Mouse (Mus musculus): ENCODE data around the gene Evx1. TPM values are rescaled to one million over a fixed set of nuclear protein-coding genes. Genes with fewer than 3 reads are reported as not detected.
A peak's percentile ranks its signal among the peaks of the same experiment; 100 is the strongest.
"Not testable (repeated sequence)": the region's sequence is repeated elsewhere in the genome, so short reads cannot be mapped to it uniquely, and the experiment has no call there.

The Evx1 gene
- polyA plus RNA-seq, 1 experiment from 2014 or later, result 1.9 TPM

DNA sequence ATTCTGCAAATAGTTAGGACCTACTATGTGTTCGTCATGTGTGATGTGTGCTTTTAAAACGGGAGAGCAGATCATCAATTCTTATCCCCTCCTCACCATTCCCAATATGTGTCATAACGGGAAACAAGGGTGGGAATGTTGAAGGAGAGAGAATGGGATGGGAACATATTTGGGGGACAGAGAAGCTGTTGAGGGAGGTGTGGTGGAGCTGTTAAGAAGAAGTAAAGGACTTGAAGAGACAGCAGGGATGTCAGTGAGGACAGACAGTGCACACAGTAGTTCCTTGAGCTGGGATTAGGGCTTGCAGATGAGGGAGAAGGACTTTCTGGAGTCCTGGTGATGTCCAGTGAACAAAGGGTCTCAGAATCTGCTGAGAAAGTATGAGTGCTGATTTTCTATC is 10.8 kb downstream of the Evx1 start:
- 57% methylated on average over 3 of the region's 3 CpGs for WGBS
- H3K9ac ChIP-seq (ENCODE audit: low read length), result no peak overlapping the region
- H3K9me3 ChIP-seq (ENCODE audit: control insufficient read depth, low read length), result no peaks in the 10 kb centered on the region
- ATAC-seq (ENCODE audit: insufficient read depth, low FRiP score, low TSS enrichment) (no peak), DNase-seq (ENCODE audit: low spot score) (no peak)
- no peak overlapping the region for H3K27ac ChIP-seq (ENCODE audit: low read depth, low read length)
- peaks cover 56% of the 10 kb centered on the region for H3K27me3 ChIP-seq (ENCODE audit: control insufficient read depth, insufficient read depth, low read length)
- H3K36me3 ChIP-seq (ENCODE audit: control insufficient read depth, insufficient read depth, low read length), result no peaks in the 10 kb centered on the region
- H3K4me2 ChIP-seq (ENCODE audit: low read depth), result no peak overlapping the region
- peaks cover 7% of the 10 kb centered on the region for H3K4me1 ChIP-seq (ENCODE audit: control insufficient read depth, insufficient read depth, low read length)
- no peak overlapping the region for H3K4me3 ChIP-seq (ENCODE audit: low read depth, low read length)

- WGBS, result 94% methylated on average over 16 of the region's 16 CpGs
- not testable (repeated sequence) for H3K9me3 ChIP-seq (ENCODE audit: control insufficient read depth, low read length)
Observed at GRCm38 (mm10) chr6:52346816-52347215, 33.5 kb downstream of the Evx1 start.

GRCm38 (mm10) chr6:52366021-52366420 is 52.7 kb downstream of the Evx1 start:
- no peaks in the 10 kb centered on the region for H3K36me3 ChIP-seq (ENCODE audit: control insufficient read depth, insufficient read depth, low read length)
- H3K4me2 ChIP-seq (ENCODE audit: low read depth), result no peak overlapping the region
- no peak overlapping the region for H3K4me3 ChIP-seq (ENCODE audit: low read depth, low read length)
- DNase-seq (ENCODE audit: low spot score), result no peak
- no peaks in the 10 kb centered on the region for H3K27me3 ChIP-seq (ENCODE audit: control insufficient read depth, insufficient read depth, low read length)
- 74% methylated on average over 2 of the region's 2 CpGs for WGBS
- H3K9ac ChIP-seq (ENCODE audit: low read length), result no peak overlapping the region
- H3K27ac ChIP-seq (ENCODE audit: low read depth, low read length), result no peak overlapping the region; the same call in 1 of the 2 replicates
- H3K9me3 ChIP-seq (ENCODE audit: control insufficient read depth, low read length), result no peaks in the 10 kb centered on the region
- no peak for ATAC-seq (ENCODE audit: insufficient read depth, low FRiP score, low TSS enrichment)
- peaks cover 12% of the 10 kb centered on the region for H3K4me1 ChIP-seq (ENCODE audit: control insufficient read depth, insufficient read depth, low read length)

More at GRCm38 (mm10) chr6:52346816-52347215, 33.5 kb downstream of the Evx1 start:
- not testable (repeated sequence) for H3K4me1 ChIP-seq (ENCODE audit: control insufficient read depth, insufficient read depth, low read length); H3K27me3 ChIP-seq (ENCODE audit: control insufficient read depth, insufficient read depth, low read length); DNase-seq (ENCODE audit: low spot score); H3K27ac ChIP-seq (ENCODE audit: low read depth, low read length); H3K4me2 ChIP-seq (ENCODE audit: low read depth); H3K36me3 ChIP-seq (ENCODE audit: control insufficient read depth, insufficient read depth, low read length); H3K9ac ChIP-seq (ENCODE audit: low read length); ATAC-seq (ENCODE audit: insufficient read depth, low FRiP score, low TSS enrichment); H3K4me3 ChIP-seq (ENCODE audit: low read depth, low read length)

- Histone ChIP-seq H3K27ac (ENCODE audit: low read depth, low read length) (no peak overlapping the region; the same call in 1 of the 2 replicates), H3K9ac (ENCODE audit: low read length) (no peak overlapping the region), H3K9me3 (ENCODE audit: control insufficient read depth, low read length) (no peaks in the 10 kb centered on the region), H3K27me3 (ENCODE audit: control insufficient read depth, insufficient read depth, low read length) (no peaks in the 10 kb centered on the region), H3K4me1 (ENCODE audit: control insufficient read depth, insufficient read depth, low read length) (peaks cover 12% of the 10 kb centered on the region), H3K36me3 (ENCODE audit: control insufficient read depth, insufficient read depth, low read length) (no peaks in the 10 kb centered on the region), H3K4me3 (ENCODE audit: low read depth, low read length) (no peak overlapping the region), H3K4me2 (ENCODE audit: low read depth) (no peak overlapping the region)
- WGBS, result 45% methylated on average over 11 of the region's 11 CpGs
- ATAC-seq (ENCODE audit: insufficient read depth, low FRiP score, low TSS enrichment), result no peak
- DNase-seq (ENCODE audit: low spot score), result peak; percentile 31
Observed at GRCm38 (mm10) chr6:52366533-52366932, 53.2 kb downstream of the Evx1 start.

- Histone ChIP-seq H3K4me1 (ENCODE audit: control insufficient read depth, insufficient read depth, low read length) (peaks cover 12% of the 10 kb centered on the region), H3K36me3 (ENCODE audit: control insufficient read depth, insufficient read depth, low read length) (no peaks in the 10 kb centered on the region), H3K4me3 (ENCODE audit: low read depth, low read length) (no peak overlapping the region), H3K27ac (ENCODE audit: low read depth, low read length) (no peak overlapping the region), H3K9ac (ENCODE audit: low read length) (no peak overlapping the region), H3K4me2 (ENCODE audit: low read depth) (no peak overlapping the region), H3K27me3 (ENCODE audit: control insufficient read depth, insufficient read depth, low read length) (no peaks in the 10 kb centered on the region), H3K9me3 (ENCODE audit: control insufficient read depth, low read length) (no peaks in the 10 kb centered on the region)
- DNase-seq (ENCODE audit: low spot score) (no peak), ATAC-seq (ENCODE audit: insufficient read depth, low FRiP score, low TSS enrichment) (no peak)
- 64% methylated on average over 4 of the region's 4 CpGs for WGBS
Observed at GRCm38 (mm10) chr6:52367067-52367466, 53.8 kb downstream of the Evx1 start.

Other genes starting within 250 kb of the Evx1 start
- 8.0 and 9.3 TPM in 2 replicates for gene Hoxa1, start 155.2 kb upstream of the Evx1 start, polyA plus RNA-seq (2014; fragmentation: Nextera tagmentation; extraction: Ambion mirVana)
- gene Hoxa2, start 148.7 kb upstream of the Evx1 start, polyA plus RNA-seq (2014; fragmentation: Nextera tagmentation; extraction: Ambion mirVana), result 36.0 and 37.5 TPM in 2 replicates
- 4.1 and 4.5 TPM in 2 replicates for gene 5730596B20Rik, start 136.0 kb upstream of the Evx1 start, polyA plus RNA-seq (2014; fragmentation: Nextera tagmentation; extraction: Ambion mirVana)
- gene Hoxa4, start 121.7 kb upstream of the Evx1 start, polyA plus RNA-seq (2014; fragmentation: Nextera tagmentation; extraction: Ambion mirVana), result 10.2 and 11.7 TPM in 2 replicates
- gene Hoxa5, start 108.9 kb upstream of the Evx1 start, polyA plus RNA-seq (2014; fragmentation: Nextera tagmentation; extraction: Ambion mirVana), result 53.4 and 56.5 TPM in 2 replicates
- 16.0 and 18.8 TPM in 2 replicates for gene Hoxa6, start 104.8 kb upstream of the Evx1 start, polyA plus RNA-seq (2014; fragmentation: Nextera tagmentation; extraction: Ambion mirVana)
- gene Hoxa3, start 100.2 kb upstream of the Evx1 start, polyA plus RNA-seq (2014; fragmentation: Nextera tagmentation; extraction: Ambion mirVana), result 20.2 TPM in 2 replicates
- not detected in 2 replicates for gene Gm28308, start 100.2 kb upstream of the Evx1 start, polyA plus RNA-seq (2014; fragmentation: Nextera tagmentation; extraction: Ambion mirVana)
- gene Hoxa7, start 91.6 kb upstream of the Evx1 start, polyA plus RNA-seq (2014; fragmentation: Nextera tagmentation; extraction: Ambion mirVana), result 61.2 and 71.3 TPM in 2 replicates
- gene Hoxa9, start 82.4 kb upstream of the Evx1 start, polyA plus RNA-seq (2014; fragmentation: Nextera tagmentation; extraction: Ambion mirVana), result 98.8 and 105 TPM in 2 replicates
- gene Hoxa10, start 72.6 kb upstream of the Evx1 start, polyA plus RNA-seq (2014; fragmentation: Nextera tagmentation; extraction: Ambion mirVana), result 70.6 and 72.8 TPM in 2 replicates
- 6.0 and 6.7 TPM in 2 replicates for gene Hoxa11, start 67.7 kb upstream of the Evx1 start, polyA plus RNA-seq (2014; fragmentation: Nextera tagmentation; extraction: Ambion mirVana)
- 0.11 and 0.26 TPM in 2 replicates for gene Hoxa13, start 52.6 kb upstream of the Evx1 start, polyA plus RNA-seq (2014; fragmentation: Nextera tagmentation; extraction: Ambion mirVana)